Mouse (Mus musculus): ENCODE measurements at regions not wholly inside any gene's neighbourhood (a gene's known extent, or its start where the extent isn't known, plus 50 kb on each side); places are given as distances from the start of the nearest gene placed in this dataset.

GRCm38 (mm10) chr4:9132982-9133625 lies 894.3 kb upstream of the Car8 start:
- no peak for DNase-seq (ENCODE audit: low spot score in 2 of 2)

DNA sequence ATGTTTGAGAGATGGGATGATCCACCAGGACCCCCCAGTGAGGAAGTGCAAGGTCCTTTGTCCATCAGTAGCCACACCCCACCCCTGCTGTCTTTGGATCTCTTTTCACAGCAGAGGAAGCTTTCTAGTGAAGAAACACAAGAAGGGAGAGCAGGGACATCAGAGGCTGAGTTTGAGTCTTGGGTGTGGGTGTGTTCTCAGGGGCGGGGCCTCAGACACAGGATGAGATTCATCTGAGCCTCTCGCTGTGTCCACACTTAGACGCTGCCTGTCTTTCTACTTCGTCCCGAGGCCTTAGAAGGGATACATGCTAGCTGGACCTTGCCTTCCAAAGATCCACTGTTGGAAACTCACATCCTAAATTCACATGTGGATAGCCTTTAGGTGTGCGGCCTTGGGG lies 893.5 kb upstream of the Car8 start:
- DNase-seq (ENCODE audit: low spot score in 2 of 2): no peak

GRCm38 (mm10) chr4:9131610-9132009 lies 892.8 kb upstream of the Car8 start:
- no peak for DNase-seq (ENCODE audit: low spot score in 2 of 2)

DNA sequence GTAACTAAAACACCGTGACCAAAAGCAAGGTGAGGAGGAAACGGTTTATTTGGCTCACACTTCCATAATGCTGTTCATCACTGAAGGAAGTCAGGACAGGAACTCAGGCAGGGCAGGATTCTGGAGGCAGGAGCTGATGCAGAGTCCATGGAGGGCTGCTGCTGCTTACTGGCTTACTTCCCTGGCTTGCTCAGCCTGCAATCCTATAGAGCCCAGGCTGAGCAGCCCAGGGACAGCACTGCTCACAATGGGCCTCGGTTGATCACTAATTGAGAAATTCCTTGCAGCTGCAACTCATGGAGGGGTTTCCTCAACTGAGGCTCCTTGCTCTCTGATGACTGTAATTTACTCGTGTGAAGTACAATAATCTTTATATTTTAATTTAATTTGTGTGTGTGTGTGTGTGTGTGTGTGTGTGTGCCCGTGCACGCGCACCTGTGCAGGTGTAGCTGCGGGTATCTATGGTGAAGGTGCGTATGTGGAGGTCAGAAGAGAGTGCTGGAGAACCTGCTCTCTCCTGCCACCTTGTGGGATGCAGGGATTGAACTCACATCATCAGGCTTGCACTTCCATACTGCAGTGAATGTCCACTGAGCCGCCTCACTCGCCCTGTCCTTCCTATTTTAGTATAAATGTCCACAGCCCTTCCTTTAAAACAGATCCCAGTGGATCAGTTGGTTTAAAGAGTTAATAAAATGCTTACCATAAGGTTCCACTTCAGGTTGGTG lies 886.6 kb upstream of the Car8 start:
- peak in 1 of 2 experiments; percentile 25 for DNase-seq (ENCODE audit: low spot score in 2 of 2)

GRCm38 (mm10) chr4:9124586-9125232 lies 885.9 kb upstream of the Car8 start:
- no peak for DNase-seq (ENCODE audit: low spot score in 2 of 2)

DNA sequence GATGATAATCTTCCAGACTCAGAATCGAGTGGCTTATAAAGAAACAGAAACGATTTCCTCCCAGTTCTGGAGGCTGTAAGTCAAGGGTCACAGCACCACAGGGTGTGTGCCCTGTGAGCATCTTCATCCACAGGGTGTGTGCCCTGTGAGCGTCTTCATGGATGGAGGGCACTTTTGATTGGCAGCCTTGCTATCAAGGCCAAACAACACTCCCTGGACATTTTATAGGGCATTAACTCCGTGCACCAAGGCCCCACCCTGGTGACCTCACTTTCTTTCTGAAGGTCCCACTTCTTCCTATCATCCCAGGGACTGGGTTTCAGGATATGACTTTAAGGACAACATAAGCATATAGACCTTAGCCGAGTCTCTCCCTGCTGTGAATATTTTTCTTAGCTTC lies 885.3 kb upstream of the Car8 start:
- no peak for DNase-seq (ENCODE audit: low spot score in 2 of 2)

DNA sequence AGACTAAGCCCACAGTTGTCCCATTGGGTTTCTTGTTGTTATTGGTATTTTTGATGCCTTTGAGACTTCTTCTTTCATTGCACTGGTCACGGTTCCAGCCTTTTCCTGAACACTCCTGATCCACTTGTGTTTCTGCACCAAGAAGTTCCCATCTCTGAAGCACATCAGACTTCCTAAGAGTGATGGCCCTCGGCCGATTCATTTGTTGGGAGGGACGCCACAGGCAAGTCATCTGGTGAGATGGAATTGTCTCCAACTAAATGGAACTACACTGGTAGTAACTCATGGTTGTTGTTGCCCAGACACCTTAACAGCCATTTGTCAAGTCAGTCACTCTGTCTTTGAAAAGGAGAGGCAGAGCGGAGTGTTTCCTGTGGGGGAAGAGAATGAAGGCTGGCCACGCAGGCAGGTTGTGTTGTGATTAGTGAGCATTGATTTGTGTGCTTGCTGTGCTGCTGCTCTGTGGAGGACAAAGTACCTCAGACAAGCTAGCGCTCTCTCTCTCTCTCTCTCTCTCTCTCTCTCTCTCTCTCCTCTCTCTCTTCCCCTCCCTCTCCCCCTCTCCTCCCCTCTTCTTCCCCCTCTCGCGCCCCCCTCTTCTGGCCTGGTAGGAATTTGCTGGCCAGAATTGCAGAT lies 884.7 kb upstream of the Car8 start:
- DNase-seq (ENCODE audit: low spot score in 2 of 2): no peak

- no peak for DNase-seq (ENCODE audit: low spot score in 2 of 2)
These were observed 883.9 kb upstream of the Car8 start for GRCm38 (mm10) chr4:9122639-9123286.

DNA sequence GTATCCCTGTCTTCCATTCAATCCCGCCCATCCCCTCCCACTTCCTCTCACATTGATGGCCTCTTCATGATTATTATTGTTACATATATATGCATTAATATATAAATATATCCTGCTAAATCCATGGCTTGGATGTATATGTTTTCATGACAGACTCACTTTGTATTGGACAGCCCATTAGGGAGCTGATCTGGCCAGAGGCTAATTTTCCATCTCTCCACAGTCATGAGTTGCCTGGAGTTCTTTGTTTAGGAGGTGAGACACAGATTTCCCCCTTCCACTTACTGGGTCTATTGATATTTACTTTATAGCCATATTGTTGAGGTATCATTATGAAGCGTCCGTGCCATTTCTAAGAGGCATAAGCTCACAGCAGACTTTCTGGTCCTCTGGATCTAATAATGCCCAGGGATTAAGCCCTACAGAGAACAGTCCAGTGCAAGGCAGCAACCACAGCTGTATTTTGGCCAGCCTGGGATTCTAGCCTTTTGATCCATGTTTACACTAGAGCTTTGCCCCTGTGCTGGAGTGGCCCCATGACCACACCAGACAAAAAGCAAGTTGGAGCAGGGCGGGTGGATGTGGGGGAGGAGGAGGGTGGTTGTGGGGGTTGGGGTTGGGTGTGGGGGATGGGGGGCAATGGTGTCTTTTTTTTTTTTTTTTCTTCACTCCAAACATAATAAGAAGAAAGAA lies 878.3 kb upstream of the Car8 start:
- no peak for DNase-seq (ENCODE audit: low spot score in 2 of 2)

DNA sequence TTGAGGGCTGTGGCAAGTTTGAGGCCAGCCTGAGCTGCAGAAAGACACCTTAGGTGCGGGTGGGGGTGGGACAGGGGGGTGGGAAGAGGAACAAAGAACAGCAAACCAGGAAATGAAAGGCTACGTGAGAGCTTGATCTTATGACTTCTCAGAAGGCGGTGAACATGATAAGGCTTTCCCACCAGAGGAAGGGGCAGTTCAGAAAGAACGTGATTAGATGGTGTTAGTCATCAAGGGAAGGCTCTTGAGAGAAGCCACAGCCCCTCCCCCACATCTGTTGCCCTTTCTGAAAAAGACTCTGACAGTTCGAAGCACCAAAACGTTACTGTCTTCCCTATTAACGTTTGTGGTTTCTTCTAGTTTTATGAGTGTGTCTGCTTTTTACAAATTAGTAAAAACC lies 877.0 kb upstream of the Car8 start:
- DNase-seq (ENCODE audit: low spot score in 2 of 2): no peak

GRCm38 (mm10) chr4:9113982-9114381 lies 875.1 kb upstream of the Car8 start:
- no peak for DNase-seq (ENCODE audit: low spot score in 2 of 2)

- no peak for DNase-seq (ENCODE audit: low spot score in 2 of 2)
These were observed 871.5 kb upstream of the Car8 start for GRCm38 (mm10) chr4:9110355-9110754.

- peak; percentile 11 to 37 for DNase-seq (ENCODE audit: low spot score in 2 of 2)
These were observed 868.5 kb upstream of the Car8 start for GRCm38 (mm10) chr4:9107295-9107694.

DNA sequence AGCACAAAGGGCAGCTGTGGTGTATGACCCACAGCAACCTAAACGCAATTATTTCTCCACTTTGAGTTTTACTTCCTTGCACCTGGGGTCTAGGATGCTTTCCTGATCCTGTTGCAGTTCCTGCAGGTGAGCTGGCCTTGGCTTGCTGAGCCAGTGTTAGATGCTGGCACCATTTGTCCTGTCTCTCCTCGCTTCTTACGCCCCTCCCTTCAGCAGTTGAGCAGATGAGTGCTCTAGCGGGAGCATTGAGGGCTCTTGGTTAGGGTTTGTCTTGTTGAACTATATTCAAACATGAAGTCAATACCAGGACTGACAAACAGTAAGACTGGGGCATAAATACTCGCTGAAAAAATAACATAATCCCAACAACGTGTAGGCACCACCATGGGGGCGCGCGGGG lies 867.9 kb upstream of the Car8 start:
- DNase-seq (ENCODE audit: low spot score in 2 of 2): no peak

- DNase-seq (ENCODE audit: low spot score in 2 of 2): no peak
These were observed 865.8 kb upstream of the Car8 start for GRCm38 (mm10) chr4:9104657-9105056.

- DNase-seq (ENCODE audit: low spot score in 2 of 2): no peak
These were observed 865.1 kb upstream of the Car8 start for GRCm38 (mm10) chr4:9103958-9104357.

GRCm38 (mm10) chr4:9096809-9097700 lies 858.2 kb upstream of the Car8 start:
- peak; percentile 42 to 86 for DNase-seq (ENCODE audit: low spot score in 2 of 2)

- no peak for DNase-seq (ENCODE audit: low spot score in 2 of 2)
These were observed 857.4 kb upstream of the Car8 start for GRCm38 (mm10) chr4:9096274-9096673.

DNA sequence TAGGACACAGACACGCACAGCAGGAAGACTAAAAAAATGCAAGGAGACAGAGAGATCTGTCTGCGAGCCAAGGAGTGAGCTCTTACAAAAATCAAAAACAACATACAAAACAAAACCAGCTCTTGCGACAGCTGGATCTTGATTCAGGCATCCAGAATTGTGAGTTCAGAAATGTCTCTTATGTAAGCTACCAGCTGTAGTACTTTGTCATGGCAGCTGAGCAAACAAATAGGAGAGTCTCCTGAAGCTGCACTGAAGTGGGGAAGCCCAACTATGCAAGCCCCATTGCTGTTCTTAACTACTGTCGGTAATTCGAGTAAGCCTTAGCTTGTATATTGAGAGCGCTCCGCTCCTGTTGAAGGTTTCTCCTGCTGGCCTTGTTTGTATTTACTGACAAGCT lies 856.8 kb upstream of the Car8 start:
- DNase-seq (ENCODE audit: low spot score in 2 of 2): no peak

DNA sequence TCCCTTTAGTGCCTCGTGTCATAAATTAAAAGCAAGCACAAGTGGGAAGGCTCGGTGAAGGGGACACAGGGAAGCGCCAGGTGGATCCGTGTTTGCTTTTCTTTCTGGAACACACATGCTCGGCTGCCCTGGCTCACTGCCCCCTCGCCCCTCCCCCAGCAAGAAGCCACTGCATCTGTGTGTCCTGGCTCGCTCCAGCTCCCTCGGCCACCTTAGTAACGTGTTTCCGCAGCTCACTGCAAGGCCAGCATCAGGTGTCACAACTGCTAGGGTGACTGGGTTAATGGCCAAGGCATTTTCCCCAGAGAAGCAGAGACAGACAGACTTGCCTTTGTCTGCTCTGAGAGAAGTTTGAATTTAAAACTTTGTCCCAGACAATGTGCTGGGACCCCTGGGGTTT lies 855.7 kb upstream of the Car8 start:
- no peak for DNase-seq (ENCODE audit: low spot score in 2 of 2)
